Mouse (Mus musculus): ENCODE data around the gene Sh2d3c.

GRCm38 (mm10) chr2:32750199-32750598, 29.3 kb downstream of the Sh2d3c start:
- TF ChIP-seq POLR2A (IDR thresholded peaks at IDR 0.05; ENCODE audit: control insufficient read depth, low read depth, low read length), result no peak
- TF ChIP-seq CTCF (IDR thresholded peaks at IDR 0.05; ENCODE audit: control insufficient read depth, insufficient read depth, insufficient replicate concordance, low read depth, low read length), result no peak
